Mouse (Mus musculus): ENCODE measurements around the gene Ankrd49. TPM values are rescaled to one million over a fixed set of nuclear protein-coding genes. Genes with fewer than 3 reads are reported as not detected.

Gene Ankrd49
- polyA plus RNA-seq, 1 experiment from 2014 or later = 43.4 TPM

Other genes with a start within 250 kb of the Ankrd49 start
- 8.1 and 8.4 TPM in 2 replicates for gene Amotl1, start 139.8 kb downstream of the Ankrd49 start, polyA plus RNA-seq (2015; fragmentation: Nextera tagmentation; extraction: Ambion mirVana)
- 0.21 TPM in 2 replicates for gene Piwil4, start 44.1 kb downstream of the Ankrd49 start, polyA plus RNA-seq (2015; fragmentation: Nextera tagmentation; extraction: Ambion mirVana)
- 4.6 and 5.2 TPM in 2 replicates for gene Fut4, start 32.5 kb downstream of the Ankrd49 start, polyA plus RNA-seq (2015; fragmentation: Nextera tagmentation; extraction: Ambion mirVana)
- not detected in 2 replicates for gene 1700012B09Rik, start 13.8 kb downstream of the Ankrd49 start, polyA plus RNA-seq (2015; fragmentation: Nextera tagmentation; extraction: Ambion mirVana)
- 16.0 and 17.3 TPM in 2 replicates for gene Mre11a, start 202 bp downstream of the Ankrd49 start, polyA plus RNA-seq (2015; fragmentation: Nextera tagmentation; extraction: Ambion mirVana)
- gene Gpr83, start 75.4 kb upstream of the Ankrd49 start, polyA plus RNA-seq (2015; fragmentation: Nextera tagmentation; extraction: Ambion mirVana) = 0.32 TPM in 2 replicates
- not detected in 2 replicates for gene Izumo1r, start 119.1 kb upstream of the Ankrd49 start, polyA plus RNA-seq (2015; fragmentation: Nextera tagmentation; extraction: Ambion mirVana)